Comparison of ENCODE assay signal across 8 mouse cellular contexts in genomic region chr5:75214520-75214919, GRCm38 (mm10).
DNase-seq lines count a peak whose midpoint lies in the region.

No protein-coding gene starts in this region.

- DNase-seq in heart, postnatal 4 days: peak; percentile 15
- DNase-seq in heart, adult 9 months (ENCODE audit: low spot score in 2 of 2): no peak
- DNase-seq in thymus, postnatal 4 days: peak; percentile 10
- DNase-seq in thymus, postnatal 10 days (ENCODE audit: low spot score in 2 of 2): no peak
- peak; percentile 33 for DNase-seq in kidney, postnatal 14 days
- DNase-seq in spleen, adult 12 weeks (ENCODE audit: low spot score): no peak
- DNase-seq in adrenal gland, postnatal 4 days (ENCODE audit: low spot score in 2 of 2): no peak
- no peak for DNase-seq in heart, adult 18-20 months

Comparison
In these comparisons a context has a peak if more than half of its experiments do, and no peak if none do; other contexts are left out.
1. DNase-seq: peak in heart, postnatal 4 days (single experiment), thymus, postnatal 4 days (single experiment) and kidney, postnatal 14 days (single experiment); none in heart, adult 9 months (0 of 2), thymus, postnatal 10 days (0 of 2), spleen, adult 12 weeks (single experiment), adrenal gland, postnatal 4 days (0 of 2) and heart, adult 18-20 months (0 of 2).